Mouse (Mus musculus) G1E (cell line): ENCODE measurements around the gene Mycbpap.

Experiments
- CTCF ChIP-seq: IDR thresholded peaks from 2 replicates; pipeline ENCODE4 v1.5.1; 2012; ENCODE audit warnings: low read depth, low read length, inconsistent platforms, mixed read lengths
- GATA1 ChIP-seq: IDR thresholded peaks from 2 replicates; pipeline ENCODE4 v1.6.1; 2012; ENCODE audit warnings: borderline replicate concordance, low read length, inconsistent platforms, mixed read lengths

DNA sequence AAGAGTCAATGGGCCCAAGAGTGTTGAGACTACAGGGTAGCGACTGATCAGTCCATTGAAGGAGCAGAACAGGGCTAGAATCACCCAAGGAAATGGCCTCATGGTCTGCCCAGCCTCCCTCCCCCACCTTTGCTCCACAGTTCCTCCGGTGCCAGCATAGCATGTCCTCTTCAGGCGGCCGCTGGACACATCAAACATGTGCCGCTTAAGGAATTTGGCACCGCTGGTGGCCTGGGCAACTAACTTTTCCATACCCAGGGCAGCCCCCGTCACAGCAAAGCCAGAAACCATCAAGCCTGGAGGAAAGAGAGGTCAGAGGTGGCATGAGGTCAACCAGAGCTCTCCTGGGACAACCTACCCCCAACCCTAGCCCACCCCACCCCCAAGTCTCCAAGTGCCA, 39.6 kb downstream of the Mycbpap start:
- no peak for TF ChIP-seq CTCF
- TF ChIP-seq GATA1 = no peak
